Mouse (Mus musculus) embryonic facial prominence, embryonic 13.5 days (tissue): ENCODE measurements around the gene Nol9. TPM values are rescaled to one million over a fixed set of nuclear protein-coding genes. Genes with fewer than 3 reads are reported as not detected.
A peak's percentile ranks its signal among the peaks of the same experiment; 100 is the strongest.

Experiments used
- ATAC-seq: fragments of 200-750 bp; cut with Nextera tagmentation; 2 replicates; pipeline ENCODE4 v1.8.0; 2017; ENCODE audit warnings: low read depth; ENCODE audit not compliant: insufficient number of reproducible peaks, insufficient read depth, low FRiP score, low TSS enrichment
- H3K27ac ChIP-seq: fragments of 300-500 bp; sonication (generic); 2 replicates; pipeline ENCODE4 v1.5.1; 2015; ENCODE audit warnings: moderate library complexity, mild to moderate bottlenecking, inconsistent platforms
- H3K27me3 ChIP-seq: fragments of 300-500 bp; sonication (generic); 2 replicates; pipeline ENCODE4 v1.6.1; 2015; ENCODE audit warnings: mild to moderate bottlenecking, inconsistent platforms
- H3K36me3 ChIP-seq: fragments of 300-500 bp; sonication (generic); 2 replicates; pipeline ENCODE4 v1.6.1; 2015; ENCODE audit warnings: mild to moderate bottlenecking, inconsistent platforms
- H3K4me1 ChIP-seq: fragments of 300-500 bp; sonication (generic); 2 replicates; pipeline ENCODE4 v1.6.1; 2015; ENCODE audit warnings: inconsistent platforms
- H3K4me2 ChIP-seq: fragments of 300-500 bp; sonication (generic); 2 replicates; pipeline ENCODE4 v1.6.1; 2015; ENCODE audit warnings: moderate library complexity, mild to moderate bottlenecking, inconsistent platforms
- H3K4me3 ChIP-seq: fragments of 300-500 bp; sonication (generic); 2 replicates; pipeline ENCODE4 v1.5.1; 2015; ENCODE audit warnings: mild to moderate bottlenecking, inconsistent platforms
- H3K9ac ChIP-seq: fragments of 300-500 bp; sonication (generic); 2 replicates; pipeline ENCODE4 v1.6.1; 2015; ENCODE audit warnings: mild to moderate bottlenecking, inconsistent platforms
- H3K9me3 ChIP-seq: fragments of 300-500 bp; sonication (generic); 2 replicates; pipeline ENCODE4 v1.6.1; 2016; ENCODE audit warnings: inconsistent platforms
- WGBS: fragments of 180-500 bp; shearing (Covaris S2); methylation state at CpG from one replicate; pipeline ENCODE4 v1.1.7; 2015; ENCODE audit warnings: mixed read lengths; 5-methylcytosine and 5-hydroxymethylcytosine counted together
- polyA plus RNA-seq: library from polyadenylated mRNA; unstranded; fragments of >200 nt; fragmentation: Nextera tagmentation; extraction: Ambion mirVana; gene quantifications from 2 replicates; pipeline ENCODE4 v1.2.1, GENCODE M21; 2015

The Nol9 gene
- polyA plus RNA-seq, 1 experiment from 2014 or later: 34.4 TPM

GRCm38 (mm10) chr4:152086505-152087210 lies 47.5 kb downstream of the Nol9 start:
- H3K27me3 ChIP-seq: no peaks in the 10 kb centered on the region
- peaks cover 27% of the 10 kb centered on the region for H3K4me1 ChIP-seq
- peaks cover 19% of the 10 kb centered on the region; the same call in 1 of the 2 replicates for H3K36me3 ChIP-seq
- WGBS: under 1% methylated on average over 67 of the region's 92 CpGs
- H3K9me3 ChIP-seq: no peaks in the 10 kb centered on the region
- peak overlapping the region; percentile 88 for H3K4me3 ChIP-seq
- H3K4me2 ChIP-seq: peak overlapping the region; percentile 88
- peak overlapping the region; percentile 92 for H3K9ac ChIP-seq
- ATAC-seq: peak; percentile 70
- H3K27ac ChIP-seq: peak overlapping the region; percentile 79

- ATAC-seq: peak; percentile 1; the same call in 1 of the 2 replicates
- peak overlapping the region; percentile 92 for H3K9ac ChIP-seq
- H3K36me3 ChIP-seq: peaks cover 22% of the 10 kb centered on the region; the same call in 1 of the 2 replicates
- peak overlapping the region; percentile 88 for H3K4me3 ChIP-seq
- no peaks in the 10 kb centered on the region for H3K27me3 ChIP-seq
- 3% methylated on average over 12 of the region's 12 CpGs for WGBS
- H3K27ac ChIP-seq: peak overlapping the region; percentile 79
- peak overlapping the region; percentile 88 for H3K4me2 ChIP-seq
- H3K9me3 ChIP-seq: no peaks in the 10 kb centered on the region
- H3K4me1 ChIP-seq: peaks cover 31% of the 10 kb centered on the region
Measured at GRCm38 (mm10) chr4:152087211-152088081, 48.3 kb downstream of the Nol9 start.

DNA sequence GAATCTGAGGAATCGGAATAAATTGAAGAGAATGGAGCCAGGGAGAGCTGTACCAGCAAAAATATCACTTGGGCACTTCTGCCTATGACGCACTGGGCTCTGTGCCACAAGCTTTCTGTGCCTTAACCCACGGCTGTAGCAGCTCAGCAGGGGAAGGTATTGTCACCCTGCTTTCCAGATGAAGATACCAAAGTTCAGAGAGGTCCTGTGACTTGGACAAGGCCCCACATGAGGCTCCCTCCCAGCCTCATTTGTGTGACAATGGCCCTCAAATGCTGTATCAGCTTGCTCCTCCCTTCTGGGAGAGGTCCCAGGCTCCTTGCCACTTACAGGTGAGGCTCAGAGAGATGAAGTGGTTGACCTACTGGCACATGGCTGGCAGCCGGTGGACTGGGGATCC lies 49.0 kb downstream of the Nol9 start:
- H3K36me3 ChIP-seq: peaks cover 23% of the 10 kb centered on the region; the same call in 1 of the 2 replicates
- H3K27me3 ChIP-seq: no peaks in the 10 kb centered on the region
- no peaks in the 10 kb centered on the region for H3K9me3 ChIP-seq
- peak overlapping the region; percentile 88 for H3K4me2 ChIP-seq
- 43% methylated on average over 4 of the region's 4 CpGs for WGBS
- peak overlapping the region; percentile 45; the same call in 1 of the 2 replicates for H3K27ac ChIP-seq
- H3K4me3 ChIP-seq: peak overlapping the region; percentile 88
- H3K4me1 ChIP-seq: peaks cover 38% of the 10 kb centered on the region
- ATAC-seq: no peak
- peak overlapping the region; percentile 92 for H3K9ac ChIP-seq

DNA sequence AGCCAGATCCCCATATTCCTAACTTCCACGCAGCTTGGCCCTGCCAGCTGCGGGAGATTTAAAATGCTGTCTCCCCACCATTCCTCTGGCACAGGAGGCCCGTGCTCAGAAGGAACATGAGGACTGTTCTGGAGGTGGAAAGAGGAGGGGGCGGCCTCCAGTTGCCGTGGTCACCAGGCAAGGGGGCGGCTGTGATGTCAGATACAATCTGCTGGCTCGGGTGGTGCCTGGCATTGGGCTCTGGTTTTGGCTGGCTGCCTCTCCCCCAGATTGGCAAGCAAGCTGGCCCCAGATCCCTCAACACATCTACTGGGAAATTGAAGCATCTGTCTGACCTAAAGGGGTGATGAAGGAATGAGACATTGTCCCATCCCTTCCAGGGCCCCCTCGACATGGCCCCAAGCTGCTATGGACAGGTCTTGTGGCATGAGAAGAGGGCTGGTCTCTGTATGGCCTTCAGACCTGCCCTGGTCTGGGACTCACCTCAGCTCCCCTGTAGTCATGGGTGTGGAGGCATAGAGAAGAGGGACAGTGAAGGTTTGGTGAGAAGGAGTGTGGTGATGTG lies 49.5 kb downstream of the Nol9 start:
- H3K4me3 ChIP-seq: peak overlapping the region; percentile 88
- WGBS: 47% methylated on average over 8 of the region's 8 CpGs
- peak overlapping the region; percentile 88 for H3K4me2 ChIP-seq
- H3K9ac ChIP-seq: peak overlapping the region; percentile 92; the same call in 1 of the 2 replicates
- peaks cover 41% of the 10 kb centered on the region for H3K4me1 ChIP-seq
- peak overlapping the region; percentile 45; the same call in 1 of the 2 replicates for H3K27ac ChIP-seq
- no peak for ATAC-seq
- peaks cover 23% of the 10 kb centered on the region; the same call in 1 of the 2 replicates for H3K36me3 ChIP-seq
- no peaks in the 10 kb centered on the region for H3K9me3 ChIP-seq
- H3K27me3 ChIP-seq: no peaks in the 10 kb centered on the region

DNA sequence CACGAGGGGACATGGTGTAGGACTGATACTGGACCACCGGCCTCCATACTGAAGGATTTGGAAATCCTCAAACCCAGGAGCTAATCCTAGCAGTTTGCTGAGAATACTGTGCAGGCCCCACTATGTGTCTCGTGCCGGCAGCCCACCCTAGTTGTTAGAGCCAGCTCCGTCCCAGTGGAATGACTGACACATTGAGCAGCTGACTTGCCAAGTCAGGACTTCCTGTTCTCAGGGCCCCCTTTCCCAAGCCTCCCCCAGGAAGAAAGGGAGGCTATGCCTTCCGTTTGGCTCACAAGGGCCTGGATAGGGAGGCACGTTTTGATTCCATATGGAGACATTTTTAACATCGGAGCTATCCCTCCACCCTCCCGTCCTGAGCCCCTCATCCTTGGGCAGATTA lies 51.1 kb downstream of the Nol9 start:
- Histone ChIP-seq H3K4me3 (no peak overlapping the region), H3K27me3 (no peaks in the 10 kb centered on the region), H3K4me2 (no peak overlapping the region), H3K4me1 (peaks cover 41% of the 10 kb centered on the region), H3K36me3 (peaks cover 28% of the 10 kb centered on the region; the same call in 1 of the 2 replicates), H3K27ac (no peak overlapping the region), H3K9me3 (no peaks in the 10 kb centered on the region), H3K9ac (no peak overlapping the region)
- no peak for ATAC-seq
- WGBS: 69% methylated on average over 9 of the region's 9 CpGs

- Histone ChIP-seq H3K27ac (peak overlapping the region; percentile 72), H3K4me2 (peak overlapping the region; percentile 9; the same call in 1 of the 2 replicates), H3K9ac (peak overlapping the region; percentile 32; the same call in 1 of the 2 replicates), H3K9me3 (no peaks in the 10 kb centered on the region), H3K4me3 (0 out of 2 replicates have a peak overlapping the region, but pooled peaks have one; percentile 1), H3K36me3 (peaks cover 28% of the 10 kb centered on the region; the same call in 1 of the 2 replicates), H3K27me3 (no peaks in the 10 kb centered on the region), H3K4me1 (peaks cover 50% of the 10 kb centered on the region)
- 46% methylated on average over 8 of the region's 8 CpGs for WGBS
- peak; percentile 43; the same call in 1 of the 2 replicates for ATAC-seq
Measured at GRCm38 (mm10) chr4:152092751-152093293, 53.7 kb downstream of the Nol9 start.

- no peak overlapping the region for H3K4me3 ChIP-seq
- H3K4me1 ChIP-seq: peaks cover 45% of the 10 kb centered on the region
- no peak overlapping the region for H3K27ac ChIP-seq
- WGBS: 91% methylated on average over 12 of the region's 12 CpGs
- H3K4me2 ChIP-seq: no peak overlapping the region
- no peaks in the 10 kb centered on the region for H3K9me3 ChIP-seq
- no peak for ATAC-seq
- H3K9ac ChIP-seq: no peak overlapping the region
- no peaks in the 10 kb centered on the region for H3K27me3 ChIP-seq
- peaks cover 25% of the 10 kb centered on the region; the same call in 1 of the 2 replicates for H3K36me3 ChIP-seq
Measured at GRCm38 (mm10) chr4:152094233-152094632, 55.1 kb downstream of the Nol9 start.

- peaks cover 13% of the 10 kb centered on the region; the same call in 1 of the 2 replicates for H3K36me3 ChIP-seq
- WGBS: 25% methylated on average over 27 of the region's 27 CpGs
- H3K9me3 ChIP-seq: no peaks in the 10 kb centered on the region
- no peak overlapping the region; the same call in 1 of the 2 replicates for H3K27ac ChIP-seq
- H3K4me1 ChIP-seq: peaks cover 44% of the 10 kb centered on the region
- no peak for ATAC-seq
- no peaks in the 10 kb centered on the region for H3K27me3 ChIP-seq
- H3K9ac ChIP-seq: peak overlapping the region; percentile 40
- peak overlapping the region; percentile 13 for H3K4me3 ChIP-seq
- peak overlapping the region; percentile 16 for H3K4me2 ChIP-seq
Measured at GRCm38 (mm10) chr4:152095937-152096910, 57.1 kb downstream of the Nol9 start.

- Histone ChIP-seq H3K36me3 (peaks cover 10% of the 10 kb centered on the region), H3K27ac (peak overlapping the region; percentile 51; the same call in 1 of the 2 replicates), H3K4me1 (peaks cover 44% of the 10 kb centered on the region), H3K27me3 (no peaks in the 10 kb centered on the region), H3K4me2 (peak overlapping the region; percentile 16), H3K9me3 (no peaks in the 10 kb centered on the region), H3K9ac (peak overlapping the region; percentile 40), H3K4me3 (peak overlapping the region; percentile 13)
- WGBS: 36% methylated on average over 6 of the region's 6 CpGs
- no peak for ATAC-seq
Measured at GRCm38 (mm10) chr4:152096927-152097326, 57.8 kb downstream of the Nol9 start.
